Mouse (Mus musculus) thymus, adult 2 months (tissue): ENCODE data around the gene Lrrc7.
"Not testable (repeated sequence)": the region's sequence is repeated elsewhere in the genome, so short reads cannot be mapped to it uniquely, and the experiment has no call there.

Experiments used
- CTCF ChIP-seq: fragments of 200-500 bp; IDR thresholded peaks from 2 replicates; pipeline ENCODE4 v1.5.1; 2012; ENCODE audit warnings: mild to moderate bottlenecking, control low read depth, low read length, moderate library complexity, borderline replicate concordance; ENCODE audit not compliant: control insufficient read depth, poor library complexity, insufficient read depth; ENCODE audit errors: extremely low read depth
- POLR2A ChIP-seq: fragments of 200-500 bp; IDR thresholded peaks from 2 replicates; pipeline ENCODE4 v1.6.1; 2012; ENCODE audit warnings: mild to moderate bottlenecking, low read length, control low read depth, moderate library complexity; ENCODE audit not compliant: control insufficient read depth, poor library complexity, insufficient read depth; ENCODE audit errors: extremely low read depth

- not testable (repeated sequence) for TF ChIP-seq CTCF, POLR2A
Measured at GRCm38 (mm10) chr3:158102530-158102929, 459.5 kb downstream of the Lrrc7 start.
